ENCODE assay signal across 24 mouse cellular contexts in genomic region chr2:113438046-113438445, GRCm38 (mm10).
DNase-seq lines count a peak whose midpoint lies in the region; ATAC-seq lines count a peak whose summit lies in the region.
"Had no signal": no experiment of that assay in that cellular context is flagged by ENCODE, and none has a peak within 500 bp of the region (broad histone marks: within the 10 kb centered on the region; RNA-seq: fewer than 3 reads in every experiment).

No protein-coding gene starts in this region.

- WGBS in kidney, embryonic 16.5 days: 80% methylated on average over 6 of the region's 6 CpGs

- DNase-seq in kidney, adult 11 months: peak; percentile 79
- peak; percentile 72 to 76 for DNase-seq in kidney, adult 8-10 months
- DNase-seq in kidney, postnatal 10 days: peak; percentile 34
- DNase-seq in kidney, postnatal 36 days: peak; percentile 72 to 82
- no peak for DNase-seq in left cerebral cortex, postnatal 36 days (ENCODE audit: low spot score in 2 of 2)
- DNase-seq in thymus, postnatal 25 days: no peak
- DNase-seq: adrenal gland, adult 8-10 months; adrenal gland, postnatal 25 days; cerebellum, adult 11-12 months; cerebellum, adult 8-10 months; cerebellum, postnatal 10 days; forebrain, postnatal 0 days; gastrocnemius, postnatal 25 days; heart, adult 18-20 months; heart, postnatal 10 days; heart, postnatal 4 days had no signal

- H3K36me3 ChIP-seq in kidney, embryonic 16.5 days (ENCODE audit: insufficient read depth, low read length): no peaks in the 10 kb centered on the region
- H3K36me3 ChIP-seq: embryonic facial prominence, embryonic 12.5 days; embryonic facial prominence, embryonic 15.5 days; heart, embryonic 12.5 days; heart, embryonic 15.5 days had no signal

- no peaks in the 10 kb centered on the region for H3K9me3 ChIP-seq in kidney, embryonic 16.5 days (ENCODE audit: low read length)
- H3K9me3 ChIP-seq: embryonic facial prominence, embryonic 12.5 days; embryonic facial prominence, embryonic 15.5 days; heart, embryonic 12.5 days; heart, embryonic 15.5 days had no signal

- H3K4me3 ChIP-seq in kidney, embryonic 16.5 days (ENCODE audit: low read length): no peak overlapping the region
- H3K4me3 ChIP-seq: embryonic facial prominence, embryonic 12.5 days; embryonic facial prominence, embryonic 15.5 days; heart, embryonic 12.5 days; heart, embryonic 15.5 days had no signal

- no peak overlapping the region for H3K27ac ChIP-seq in kidney, embryonic 16.5 days (ENCODE audit: low read length)
- H3K27ac ChIP-seq: embryonic facial prominence, embryonic 12.5 days; embryonic facial prominence, embryonic 15.5 days; heart, embryonic 15.5 days; hindbrain, embryonic 14.5 days had no signal

- H3K27me3 ChIP-seq in kidney, embryonic 16.5 days (ENCODE audit: insufficient read depth, low read length): no peaks in the 10 kb centered on the region
- H3K27me3 ChIP-seq: embryonic facial prominence, embryonic 12.5 days; embryonic facial prominence, embryonic 15.5 days; heart, embryonic 12.5 days; heart, embryonic 15.5 days had no signal

- peaks cover 16% of the 10 kb centered on the region for H3K4me1 ChIP-seq in kidney, embryonic 16.5 days (ENCODE audit: insufficient read depth, low read length)

- H3K4me2 ChIP-seq in kidney, embryonic 16.5 days (replicated peaks; ENCODE audit: low read depth, low read length): no peak overlapping the region
- H3K4me2 ChIP-seq: embryonic facial prominence, embryonic 12.5 days; embryonic facial prominence, embryonic 15.5 days; heart, embryonic 12.5 days; heart, embryonic 15.5 days; hindbrain, embryonic 14.5 days had no signal

- intact Hi-C loops in left cerebral cortex, postnatal 36 days (cut with DNase I): no loop called here

- H3K9ac ChIP-seq in kidney, embryonic 16.5 days (replicated peaks; ENCODE audit: low read length): no peak overlapping the region
- H3K9ac ChIP-seq: embryonic facial prominence, embryonic 12.5 days; embryonic facial prominence, embryonic 15.5 days; forebrain, postnatal 0 days; heart, embryonic 12.5 days; heart, embryonic 15.5 days; hindbrain, embryonic 14.5 days had no signal

- no peak for ATAC-seq in kidney, embryonic 16.5 days (ENCODE audit: low FRiP score, low TSS enrichment)
- ATAC-seq: activated CD4-positive, CD25-positive, alpha-beta regulatory T cell, adult 4 months; forebrain, embryonic 14.5 days; forebrain, postnatal 0 days had no signal

Comparison
In these comparisons a context has a peak if more than half of its experiments do, and no peak if none do; other contexts are left out.
1. DNase-seq: peak in kidney, adult 11 months (single experiment), kidney, adult 8-10 months (2 of 2), kidney, postnatal 10 days (single experiment) and kidney, postnatal 36 days (2 of 2); none in left cerebral cortex, postnatal 36 days (0 of 2) and thymus, postnatal 25 days (single experiment).